ENCODE assay signal across 9 mouse cellular contexts in genomic region chr5:99976334-99976955, GRCm38 (mm10). TPM values are rescaled to one million over a fixed set of nuclear protein-coding genes. Genes with fewer than 3 reads are reported as not detected.
DNase-seq lines count a peak whose midpoint lies in the region; ATAC-seq and TF ChIP-seq lines count a peak whose summit lies in the region.
"Had no signal": no experiment of that assay in that cellular context is flagged by ENCODE, and none has a peak within 500 bp of the region (broad histone marks: within the 10 kb centered on the region; RNA-seq: fewer than 3 reads in every experiment).

No protein-coding gene starts in this region.

- H3K9me3 ChIP-seq in E14TG2a.4 (ENCODE audit: low read length): no peaks in the 10 kb centered on the region
- no peaks in the 10 kb centered on the region for H3K9me3 ChIP-seq in forebrain, embryonic 12.5 days

- peak overlapping the region; percentile 98 for H3K9ac ChIP-seq in forebrain, embryonic 12.5 days
- no peak overlapping the region for H3K9ac ChIP-seq in liver, adult 2 months (ENCODE audit: low read depth, low read length)

- peak overlapping the region; percentile 84 for H3K4me2 ChIP-seq in forebrain, embryonic 12.5 days

- ATAC-seq in forebrain, embryonic 12.5 days (ENCODE audit: low FRiP score): no peak

- H3K4me3 ChIP-seq in E14TG2a.4 (replicated peaks; ENCODE audit: low read length): peak overlapping the region; percentile 94
- H3K4me3 ChIP-seq in forebrain, embryonic 12.5 days (replicated peaks): peak overlapping the region; percentile 96
- H3K4me3 ChIP-seq in liver, adult 2 months (ENCODE audit: insufficient read depth, low read depth, low read length): peak overlapping the region; percentile 33; the same call in 1 of the 2 replicates

- no peak for TF ChIP-seq CTCF in E14TG2a.4 (conservative IDR thresholded peaks at IDR 0.05; ENCODE audit: low read length)
- TF ChIP-seq CTCF in liver, adult 2 months (IDR thresholded peaks at IDR 0.05; ENCODE audit: low read depth, low read length): no peak

- no peaks in the 10 kb centered on the region for H3K27me3 ChIP-seq in E14TG2a.4 (ENCODE audit: insufficient read depth, low read length)
- no peaks in the 10 kb centered on the region for H3K27me3 ChIP-seq in forebrain, embryonic 12.5 days
- H3K27me3 ChIP-seq in liver, adult 2 months (ENCODE audit: control insufficient read depth, insufficient read depth, low read length): no peaks in the 10 kb centered on the region

- 14% methylated on average over 8 of the region's 8 CpGs for WGBS in forebrain, embryonic 12.5 days
- 3% methylated on average over 8 of the region's 8 CpGs for WGBS in liver, adult 2 months

- H3K4me1 ChIP-seq in E14TG2a.4 (replicated peaks; ENCODE audit: low read depth, low read length): peaks cover 51% of the 10 kb centered on the region
- peaks cover 45% of the 10 kb centered on the region for H3K4me1 ChIP-seq in forebrain, embryonic 12.5 days
- peaks cover 12% of the 10 kb centered on the region for H3K4me1 ChIP-seq in liver, adult 2 months (ENCODE audit: control insufficient read depth, insufficient read depth, low read length)

- peak; percentile 37 for DNase-seq in embryo, embryonic 10.5 days (ENCODE audit: low spot score)
- no peak for DNase-seq in embryo, embryonic 11 days
- no peak for DNase-seq in liver, adult 2 months (ENCODE audit: extremely low read depth, low read depth, low spot score)
- no peak for DNase-seq in ovary, postnatal 14 days (ENCODE audit: low spot score)
- DNase-seq in cerebellum, adult 9-11 months: no peak
- no peak for DNase-seq in lung, postnatal 10 days

- TF ChIP-seq POLR2A in liver, adult 2 months (IDR thresholded peaks at IDR 0.05; ENCODE audit: extremely low read depth, insufficient read depth, low read length): no peak

- peaks cover 56% of the 10 kb centered on the region for H3K36me3 ChIP-seq in E14TG2a.4 (ENCODE audit: insufficient read depth, low read length)
- peaks cover 10% of the 10 kb centered on the region for H3K36me3 ChIP-seq in forebrain, embryonic 12.5 days (replicated peaks)
- H3K36me3 ChIP-seq in liver, adult 2 months (ENCODE audit: control insufficient read depth, insufficient read depth, low read length): peaks cover 3% of the 10 kb centered on the region; the same call in 1 of the 2 replicates

- H3K27ac ChIP-seq in forebrain, embryonic 12.5 days: no peak overlapping the region
- H3K27ac ChIP-seq in liver, adult 2 months (replicated peaks; ENCODE audit: insufficient read depth, low read depth, low read length): no peak overlapping the region

- peaks cover 25% of the 10 kb centered on the region for H3K79me2 ChIP-seq in liver, adult 2 months (ENCODE audit: control insufficient read depth, insufficient read depth, low read length)

RNA-seq across cellular contexts. Expression of gene Hnrnpd, which starts 2.3 kb away (rescaled TPM):
- polyA plus RNA-seq in forebrain, embryonic 12.5 days (2016; fragmentation: Nextera tagmentation; extraction: Ambion mirVana): 464 and 515 TPM in 2 replicates
- 9.6 and 12.6 TPM in 2 replicates for total RNA-seq in liver, adult 2 months (2014; rRNA removed)
- 20.3 and 25.4 TPM in 2 replicates for polyA plus RNA-seq in liver, adult 2 months (2012; rRNA removed)

RNA-seq across cellular contexts. Expression of gene 4930524J08Rik, which starts 2.4 kb away (rescaled TPM):
- polyA plus RNA-seq in forebrain, embryonic 12.5 days (2016; fragmentation: Nextera tagmentation; extraction: Ambion mirVana): 2.3 and 3.0 TPM in 2 replicates
- 0.67 TPM in 1 of 2 replicates, not detected in the other for total RNA-seq in liver, adult 2 months (2014; rRNA removed)
- 0.67 and 0.82 TPM in 2 replicates for polyA plus RNA-seq in liver, adult 2 months (2012; rRNA removed)
- total RNA-seq: neutrophil, adult 5-6 weeks had no signal

Comparison
In these comparisons a context has a peak if more than half of its experiments do, and no peak if none do; other contexts are left out.
1. H3K4me3 ChIP-seq: peak in every context shown above with its lines; median percentile 96 in forebrain, embryonic 12.5 days; 94 in E14TG2a.4; 33 in liver, adult 2 months.
2. RNA of gene Hnrnpd, which starts 2.3 kb away (polyA plus RNA-seq): 464 to 515 TPM in forebrain, embryonic 12.5 days; 20.3 to 25.4 TPM in liver, adult 2 months; every median in the first group is over 10 times any median in the second.